Mouse (Mus musculus) kidney, adult 11 months (tissue): Measurements from ENCODE around the gene Clec3a.

ENCODE experiments used
- DNase-seq: peaks from one replicate; pipeline ENCODE4 v3.0.0; 2022

Gene Clec3a

GRCm38 (mm10) chr8:114458113-114458784, 40.4 kb downstream of the Clec3a start:
- no peak for DNase-seq

DNA sequence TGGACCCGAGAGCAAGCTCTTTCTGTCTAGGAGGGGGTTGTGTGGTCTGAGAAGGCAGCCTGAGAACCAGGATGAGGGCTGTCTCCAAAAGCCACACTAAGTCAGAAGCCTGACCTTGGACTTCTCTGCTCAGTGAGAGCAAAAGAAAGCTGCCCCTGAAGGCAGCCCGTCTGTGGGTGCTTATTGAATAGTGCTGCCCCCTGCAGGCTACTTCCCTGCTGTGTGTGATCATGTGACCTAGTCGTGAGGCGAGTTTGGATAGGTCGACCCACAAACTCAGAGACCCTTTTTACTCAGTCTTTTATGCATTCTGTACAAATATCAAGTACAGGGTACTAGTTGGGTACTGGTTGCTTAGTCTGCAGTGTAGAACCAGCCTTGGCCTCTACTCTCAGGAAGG, 42.7 kb downstream of the Clec3a start:
- no peak for DNase-seq

DNA sequence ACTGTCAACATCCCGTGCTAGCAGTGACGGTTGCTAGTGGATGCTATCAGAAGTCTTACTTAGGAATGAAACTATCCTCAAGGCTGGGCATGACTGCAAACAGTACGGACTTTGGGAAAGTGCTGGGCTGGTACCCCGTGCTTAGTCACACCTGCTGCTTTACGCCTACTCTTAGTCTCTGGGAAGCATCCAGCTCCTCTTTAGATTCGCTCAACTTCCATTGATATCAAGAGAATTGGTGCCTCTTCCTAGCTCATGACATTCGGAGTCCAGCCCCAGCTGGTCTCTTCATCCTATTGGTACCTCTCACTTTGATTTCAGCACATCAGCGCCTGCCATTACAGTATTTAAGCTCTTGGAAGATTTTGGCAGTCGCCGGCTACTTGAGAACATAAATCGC, 44.7 kb downstream of the Clec3a start:
- DNase-seq, result no peak

DNA sequence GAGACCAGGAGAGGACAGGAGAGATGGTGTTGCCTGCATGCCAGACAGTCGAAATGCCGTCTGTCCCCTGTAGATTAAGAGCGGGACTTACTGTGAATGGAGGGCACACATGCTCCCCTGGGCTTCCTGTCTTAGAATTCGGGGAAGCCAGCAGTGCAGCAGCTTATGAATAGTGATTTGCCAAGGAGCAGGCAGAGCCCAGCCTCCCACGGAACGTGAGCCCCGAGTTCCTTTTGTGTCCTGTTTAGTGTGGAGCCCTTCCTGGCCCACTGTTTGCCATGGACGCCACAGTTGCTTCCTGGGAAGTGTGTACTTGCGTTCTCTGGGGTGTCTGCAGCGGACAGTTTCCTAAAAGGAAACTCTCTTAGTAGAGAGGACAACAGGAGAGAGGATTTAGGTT, 45.4 kb downstream of the Clec3a start:
- no peak for DNase-seq

- no peak for DNase-seq
Measured at GRCm38 (mm10) chr8:114468526-114469207, 50.8 kb downstream of the Clec3a start.

DNA sequence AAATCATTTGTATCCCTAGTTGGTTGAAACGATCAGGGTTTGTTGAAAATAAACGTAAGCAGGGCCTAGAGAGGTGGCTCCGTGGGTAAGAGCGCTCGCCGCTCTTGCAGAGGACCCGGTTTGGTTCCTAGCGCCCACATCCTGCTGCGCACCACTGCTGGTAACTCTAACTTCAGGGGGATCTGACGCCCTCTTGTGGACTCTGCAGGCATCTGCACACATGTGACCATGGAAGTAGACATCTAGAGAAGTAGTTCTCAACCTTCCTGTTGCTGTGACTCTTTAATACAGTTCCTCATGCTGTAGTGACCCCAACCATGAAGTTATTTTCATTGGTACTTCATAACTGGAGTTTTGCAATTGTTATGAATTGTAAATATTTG, 51.3 kb downstream of the Clec3a start:
- no peak for DNase-seq

DNA sequence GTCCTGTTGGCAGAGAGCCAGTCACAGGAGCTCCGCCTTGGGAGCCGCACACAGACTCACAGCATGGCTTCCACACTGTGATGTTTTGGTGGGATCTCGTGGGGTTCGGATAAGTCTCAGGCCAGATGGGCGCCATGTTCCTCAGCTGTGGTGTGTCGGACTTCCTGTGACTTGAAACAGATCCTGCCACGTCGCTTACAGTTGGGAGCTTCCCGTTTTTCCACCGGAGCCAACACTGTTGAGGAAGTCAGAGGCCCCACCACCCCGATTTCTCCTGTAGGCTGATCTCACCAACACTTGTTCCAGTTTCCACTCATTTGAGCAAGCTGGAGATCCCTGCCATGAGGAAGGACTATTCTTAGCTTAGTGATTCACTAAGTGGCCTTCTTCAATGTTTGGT, 55.7 kb downstream of the Clec3a start:
- no peak for DNase-seq
